Mouse (Mus musculus) thymus, adult 18-20 months (tissue): ENCODE measurements around the gene Zfp169.
"Not testable (repeated sequence)": the region's sequence is repeated elsewhere in the genome, so short reads cannot be mapped to it uniquely, and the experiment has no call there.

Experiments used
- DNase-seq, 2 experiments: peaks; one replicate each; pipeline ENCODE4 v3.0.0; 2022; ENCODE audit warnings: mixed read lengths in 2 of 2

The Zfp169 gene

DNA sequence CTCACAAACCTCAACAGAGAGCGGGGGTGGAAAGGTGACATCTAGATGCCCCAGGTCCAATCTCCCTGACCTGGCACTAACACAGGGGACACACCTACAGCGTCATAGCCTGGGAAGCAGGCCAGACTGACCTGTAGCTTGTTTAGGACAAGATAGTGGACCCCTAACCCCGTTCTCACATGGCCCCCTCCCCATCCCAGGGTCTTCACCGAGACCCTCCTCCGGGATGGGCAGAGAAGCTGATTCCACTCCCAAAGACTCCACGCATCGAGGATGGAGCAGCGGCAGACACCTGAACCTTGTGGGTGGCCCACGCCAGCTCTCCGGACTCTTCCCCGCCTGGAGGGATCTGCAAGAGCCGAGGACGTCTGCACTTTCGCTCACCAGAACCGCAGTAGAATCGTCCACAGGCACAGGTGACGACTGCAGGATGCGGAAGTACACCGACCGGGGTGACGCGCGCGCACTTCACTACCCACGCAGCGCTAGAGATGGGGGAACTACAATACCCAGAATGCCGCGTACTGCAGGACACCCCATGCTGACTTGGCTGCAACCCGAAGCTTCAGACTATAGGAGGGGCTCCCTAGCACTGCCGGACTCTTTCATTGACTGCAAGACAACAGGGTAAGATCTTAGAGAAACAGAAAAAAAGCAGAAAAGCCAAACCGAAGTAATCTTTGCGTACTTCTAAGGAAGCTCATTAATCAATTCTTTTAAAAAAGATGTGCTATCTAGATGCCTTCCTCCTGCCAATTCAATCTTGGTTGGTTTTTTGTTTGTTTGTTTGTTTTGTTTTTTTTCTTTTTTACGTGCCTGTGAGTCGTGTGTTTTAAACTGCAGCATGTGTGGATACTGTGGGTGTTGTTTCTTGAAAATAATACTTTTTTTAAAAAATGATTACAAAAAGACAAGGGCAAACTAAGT lies at the start of gene Zfp169, which contains the start of gene A830005F24Rik:
TSS of gene Zfp169 (minus strand) at position 449 of the 927 bp plus-strand sequence.
TSS of gene A830005F24Rik (plus strand) at position 568 of the 927 bp plus-strand sequence.
- peak; percentile 87 to 88 for DNase-seq

DNA sequence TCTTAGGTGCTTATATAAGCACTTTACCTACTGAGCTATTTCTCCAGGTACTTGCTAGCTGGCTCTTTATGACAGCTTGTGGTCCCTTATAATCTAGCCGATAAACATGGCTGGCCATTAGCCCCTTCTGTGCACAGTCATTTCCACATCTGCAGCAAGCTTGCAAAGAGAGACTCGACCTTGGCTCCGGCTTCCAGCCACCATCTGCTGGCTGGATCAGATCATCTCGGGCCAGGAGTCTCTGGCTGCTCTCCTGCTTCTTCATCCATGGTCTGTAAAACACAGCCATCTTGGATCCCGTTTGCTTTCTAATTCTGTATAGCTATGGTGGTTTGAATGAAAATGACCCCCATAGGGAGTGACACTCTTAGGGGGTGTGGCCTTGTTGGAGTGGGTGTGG lies 49.1 kb upstream of the Zfp169 start:
- DNase-seq = no peak

DNA sequence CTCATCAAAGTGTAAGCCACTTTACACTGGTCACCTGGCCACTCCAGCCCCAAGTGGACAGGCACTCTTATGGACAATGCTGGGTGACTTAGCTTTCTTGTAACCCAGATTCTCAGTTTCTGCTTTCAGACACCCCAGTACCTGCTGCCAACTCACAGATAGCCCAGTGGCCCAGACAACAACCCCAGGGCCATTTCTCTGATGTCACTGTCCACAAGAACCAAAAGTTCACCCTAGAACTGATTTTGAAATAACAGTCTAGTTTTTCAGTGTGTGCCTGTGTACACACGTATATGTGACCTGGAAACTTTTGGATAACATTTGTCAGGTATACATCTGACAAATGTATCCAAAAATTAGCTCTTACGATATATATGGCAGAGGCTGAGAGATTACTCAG lies 48.2 kb upstream of the Zfp169 start:
- DNase-seq = no peak

DNA sequence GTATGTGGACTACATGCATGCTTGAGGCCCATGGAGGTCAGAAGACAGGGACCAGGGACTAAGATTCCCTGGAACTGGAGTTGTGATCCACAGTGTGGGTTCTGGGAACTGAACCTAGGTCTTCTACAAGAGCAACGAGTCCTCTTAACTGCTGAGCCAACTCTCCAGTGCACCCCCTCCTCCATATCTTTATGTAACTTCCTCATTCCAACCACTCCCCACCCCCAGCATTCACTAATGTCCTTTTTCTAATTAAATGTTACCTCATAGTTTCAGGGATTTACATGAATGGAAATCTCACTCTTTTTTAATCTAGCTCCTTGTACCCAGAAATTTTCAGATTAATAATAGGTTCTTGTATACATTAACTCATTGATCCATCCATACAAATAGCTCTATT lies 42.7 kb upstream of the Zfp169 start:
- DNase-seq = no peak

DNA sequence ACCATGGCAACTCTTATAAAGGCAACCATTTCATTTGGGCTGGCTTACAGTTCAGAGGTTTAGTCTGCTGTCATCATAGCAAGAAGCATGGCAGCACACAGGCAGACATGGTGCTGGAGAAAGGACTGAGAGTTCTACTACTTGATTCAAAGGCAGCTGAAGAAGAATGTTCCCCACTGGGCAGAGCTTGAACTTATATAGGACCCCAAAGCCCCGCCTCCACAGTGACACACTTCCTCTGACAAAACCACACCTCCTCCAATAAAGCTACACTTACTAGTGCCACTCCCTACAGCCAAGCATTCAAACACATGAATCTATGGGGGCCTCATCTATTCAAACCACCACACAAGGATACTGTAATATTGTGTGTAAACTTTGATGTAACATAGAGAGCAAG lies 41.3 kb upstream of the Zfp169 start:
- DNase-seq = no peak

DNA sequence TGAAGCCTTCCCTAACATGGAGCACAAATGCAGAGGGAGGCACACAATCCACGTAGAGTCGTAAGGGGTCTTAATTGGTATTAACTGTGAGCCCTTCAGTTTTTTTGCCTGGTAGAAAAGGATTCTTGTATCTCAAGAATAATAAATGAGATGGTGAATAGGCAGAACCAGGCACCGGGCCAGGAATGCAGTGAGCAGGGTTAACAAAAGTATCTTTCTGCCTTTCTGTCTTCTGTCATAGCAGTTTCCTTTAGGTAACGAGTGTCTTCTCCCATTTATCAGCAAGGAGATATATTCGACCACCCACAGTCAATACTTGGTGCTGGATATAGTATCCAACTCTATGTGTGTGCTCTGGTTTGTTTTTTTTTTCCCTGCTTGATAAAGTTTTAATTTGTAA lies 40.3 kb upstream of the Zfp169 start:
- no peak for DNase-seq

DNA sequence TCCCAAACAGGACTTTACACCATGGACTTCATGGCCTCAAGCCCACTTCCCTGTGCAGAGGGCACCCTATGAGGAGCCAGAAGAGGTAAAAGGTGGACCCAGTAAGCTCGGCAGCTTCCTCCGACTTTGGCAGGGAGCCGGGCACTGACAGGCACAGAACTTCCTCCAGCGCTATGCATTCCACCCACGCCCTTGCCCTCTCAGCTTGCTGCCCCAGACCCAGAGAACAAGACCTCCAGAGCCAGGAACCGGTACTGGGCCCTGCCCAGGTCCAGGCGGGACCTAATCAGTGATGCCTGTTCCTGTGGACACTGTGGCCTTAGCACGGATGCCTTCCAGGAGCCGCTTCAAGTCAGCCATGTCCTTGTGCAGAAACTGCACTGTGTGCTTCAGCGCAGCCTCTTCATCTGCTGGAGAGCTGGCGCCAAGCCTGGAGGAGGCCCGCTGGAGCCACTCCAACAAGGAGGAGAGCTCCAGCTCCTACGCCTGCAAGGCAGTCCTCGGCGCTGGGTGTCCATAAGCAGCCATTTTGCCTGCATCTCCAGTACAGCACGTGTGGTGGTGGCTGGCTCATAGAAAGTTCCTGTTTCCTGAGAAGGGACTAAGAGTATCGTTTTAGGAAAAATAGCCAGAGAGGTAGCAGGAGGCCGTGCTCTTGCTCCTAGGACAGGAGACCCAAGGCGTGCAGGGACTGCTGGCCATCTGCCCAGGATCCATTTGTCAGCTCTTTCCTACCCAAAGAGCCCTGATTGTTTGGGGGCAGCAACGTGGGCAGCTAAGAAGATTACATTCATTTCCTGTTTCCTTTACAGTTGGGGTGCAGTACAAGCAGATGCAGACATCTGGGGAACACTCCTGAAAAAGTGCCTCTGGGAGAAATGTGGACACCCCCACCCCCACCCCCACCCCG lies 39.2 kb upstream of the Zfp169 start:
- peak; percentile 25 to 29 for DNase-seq

DNA sequence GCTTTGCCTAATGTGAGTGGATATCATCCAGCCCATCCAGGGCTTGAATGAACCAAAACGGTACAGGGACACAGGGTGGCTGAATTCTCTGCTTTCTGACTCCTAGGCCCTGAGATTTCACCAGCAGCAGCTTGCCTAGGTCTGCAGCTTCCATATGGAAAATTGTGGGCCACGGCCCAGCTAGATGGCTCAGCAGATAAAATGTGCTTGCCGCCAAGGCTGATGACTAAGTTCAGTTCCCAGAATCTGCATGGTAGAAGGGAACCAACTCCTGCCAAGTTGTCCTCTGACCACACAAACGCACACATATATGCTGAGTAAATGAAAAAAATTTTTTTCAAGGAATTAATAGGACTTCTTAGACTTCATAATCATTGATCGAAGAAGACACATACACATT lies 35.0 kb upstream of the Zfp169 start:
- no peak for DNase-seq

DNA sequence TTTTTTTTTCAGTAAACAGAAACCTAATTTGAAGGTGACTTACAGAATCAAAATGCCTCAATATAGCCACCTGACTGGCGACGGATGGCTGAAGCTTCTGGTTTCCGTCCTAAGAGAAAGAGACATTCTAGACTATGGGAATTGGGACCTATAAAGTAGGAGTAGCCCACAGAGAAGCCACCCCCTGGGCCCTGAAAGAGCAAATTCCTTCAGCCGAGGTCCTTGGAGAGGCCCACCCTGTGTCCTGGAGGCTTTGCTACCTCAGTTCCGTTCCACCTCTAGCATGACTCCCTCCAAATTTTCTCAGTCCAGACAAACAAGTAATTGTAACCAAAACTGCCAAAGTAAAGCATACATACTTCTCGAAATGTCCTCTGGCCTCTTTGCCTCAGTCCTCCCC lies 34.4 kb upstream of the Zfp169 start:
- no peak for DNase-seq

DNA sequence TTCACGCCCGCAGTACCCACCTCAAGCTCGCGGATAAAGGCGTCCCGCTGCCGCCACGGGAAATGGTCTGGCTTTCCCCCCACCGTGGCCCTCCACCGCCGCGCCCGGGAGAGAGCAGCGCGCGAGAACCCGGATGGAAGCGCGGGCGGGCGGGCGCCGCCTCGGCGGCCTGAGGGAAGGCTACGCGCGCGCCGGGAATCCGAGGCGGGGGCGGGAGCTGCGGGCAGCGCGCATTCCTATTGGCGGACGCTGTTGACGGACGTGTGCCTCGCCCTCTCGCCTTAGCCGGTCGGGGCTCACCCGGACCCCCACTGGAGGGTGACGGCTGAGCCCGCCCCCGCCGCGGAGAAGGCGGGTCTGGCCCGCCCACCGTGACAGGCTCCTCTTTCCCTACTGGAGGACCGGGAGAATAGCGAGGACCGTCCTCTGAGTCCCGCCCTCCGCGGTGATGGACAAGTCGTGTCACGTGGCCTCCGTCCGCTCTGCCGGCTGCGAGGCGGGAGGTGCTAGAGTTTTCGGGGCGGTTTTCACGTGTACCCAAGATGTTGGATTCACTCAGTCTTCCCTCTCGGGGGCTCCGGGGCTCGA lies 33.2 kb upstream of the Zfp169 start:
- DNase-seq = peak; percentile 99

DNA sequence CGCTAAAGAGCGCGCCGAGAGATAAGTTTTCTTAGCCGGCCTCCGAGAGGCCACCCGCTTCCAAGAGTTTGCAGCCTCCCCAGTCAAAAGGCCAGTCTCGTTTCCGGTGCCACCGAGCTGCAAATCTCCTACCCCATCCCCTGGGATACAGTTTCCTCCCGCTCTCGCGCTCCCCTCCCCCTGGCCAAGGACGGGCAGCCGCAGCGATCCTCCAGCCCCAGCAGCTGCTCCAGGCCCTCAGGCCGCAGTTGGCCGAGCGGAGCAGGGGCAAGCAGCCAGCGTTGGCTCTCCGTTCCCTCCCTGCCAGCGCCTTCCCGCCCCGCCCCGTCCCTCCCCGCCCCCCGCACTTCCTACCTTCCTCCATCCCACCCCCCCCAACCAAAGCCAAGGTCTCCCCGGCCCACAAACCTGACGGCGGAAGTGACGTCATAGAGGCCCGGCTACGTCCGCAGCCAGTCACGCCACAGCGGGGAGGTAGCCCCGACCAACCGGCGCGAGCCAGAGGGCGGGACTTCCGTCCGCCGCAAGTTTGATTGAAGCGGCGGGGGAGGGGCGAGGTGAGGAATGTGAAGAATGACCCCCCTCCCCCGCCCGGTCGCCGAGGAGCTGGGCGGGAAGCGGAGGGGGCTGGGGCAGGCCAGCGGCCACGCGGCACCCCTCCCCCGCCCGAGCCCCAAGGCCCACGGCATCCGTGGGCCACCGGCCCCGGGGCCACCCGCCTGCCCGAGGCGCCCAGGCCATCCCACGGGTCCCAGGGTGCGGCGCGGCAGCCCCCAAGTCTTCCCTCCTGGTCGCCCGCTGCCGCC lies 32.4 kb upstream of the Zfp169 start:
- DNase-seq = peak; percentile 94 to 95

DNA sequence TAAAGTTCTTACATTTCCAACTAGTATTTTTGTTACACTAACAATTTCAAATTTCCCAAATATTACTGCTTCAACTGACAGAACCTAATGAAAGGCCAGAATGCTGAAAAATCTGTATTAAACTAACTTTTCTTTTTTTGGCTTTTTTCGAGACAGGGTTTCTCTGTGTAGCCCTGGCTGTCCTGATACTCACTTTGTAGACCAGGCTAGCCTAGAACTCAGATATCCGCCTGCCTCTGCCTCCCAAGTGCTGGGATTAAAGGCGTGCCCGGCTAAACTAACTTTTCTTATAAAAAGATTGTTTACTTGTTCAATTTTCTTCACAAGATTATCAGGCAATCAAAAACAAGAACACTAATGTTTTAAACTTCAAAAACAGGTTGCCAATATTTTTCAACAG lies 31.6 kb upstream of the Zfp169 start:
- no peak for DNase-seq

DNA sequence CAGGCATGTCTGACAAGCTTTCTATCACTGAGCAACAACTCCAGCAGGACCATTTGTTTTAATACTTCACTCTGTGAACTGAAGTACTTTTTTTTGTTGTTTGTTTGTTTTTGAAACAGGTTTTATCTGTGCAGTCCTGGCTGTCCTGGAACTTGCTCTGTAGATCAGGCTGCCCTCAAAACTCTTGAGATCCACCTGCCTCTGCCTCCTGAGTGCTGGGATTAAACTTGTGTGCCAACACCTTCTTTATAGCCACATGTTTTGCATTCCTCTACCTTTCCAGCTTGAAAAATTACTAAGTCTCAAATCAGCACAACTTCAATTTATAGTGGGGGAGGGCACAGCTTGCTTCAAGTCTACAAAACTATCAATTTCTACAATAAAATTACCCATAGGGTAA lies 31.1 kb upstream of the Zfp169 start:
- DNase-seq = no peak

DNA sequence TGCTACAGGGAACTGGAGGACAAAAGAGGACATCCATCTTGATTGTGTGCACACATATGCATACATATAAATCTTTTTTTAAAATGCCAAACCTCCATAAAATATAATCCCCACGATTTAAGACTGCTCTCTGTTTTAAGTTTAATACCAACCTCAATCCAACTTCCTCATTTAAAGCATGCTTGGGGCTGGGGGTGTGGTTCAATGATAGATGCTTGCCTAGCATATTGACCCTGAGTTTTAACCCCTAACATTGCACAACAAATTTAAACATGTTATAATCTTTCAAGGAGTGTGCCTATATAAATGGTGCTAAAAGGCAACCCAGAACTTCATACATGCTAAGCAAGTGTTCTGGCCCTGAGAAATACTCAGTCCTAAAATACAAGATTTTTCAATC lies 27.2 kb upstream of the Zfp169 start:
- no peak for DNase-seq

DNA sequence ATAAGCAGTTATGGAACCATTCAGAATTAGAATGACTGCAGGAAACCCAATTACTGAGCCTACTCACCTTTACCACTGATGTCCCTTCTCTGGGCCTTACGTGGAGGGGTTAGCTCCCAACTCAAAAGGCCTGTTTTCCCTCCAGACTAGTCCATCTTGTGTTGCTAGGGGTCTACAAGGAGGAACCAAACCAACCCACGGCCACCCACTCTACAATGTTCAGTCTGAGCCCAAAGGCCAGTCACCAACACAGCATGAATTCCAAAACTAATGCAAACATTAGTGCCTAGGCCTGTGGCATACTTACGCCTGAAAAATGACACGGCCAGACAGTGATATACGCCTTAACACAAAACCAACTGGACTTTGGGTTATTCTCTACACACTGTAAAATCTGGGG lies 20.2 kb upstream of the Zfp169 start:
- DNase-seq = no peak

DNA sequence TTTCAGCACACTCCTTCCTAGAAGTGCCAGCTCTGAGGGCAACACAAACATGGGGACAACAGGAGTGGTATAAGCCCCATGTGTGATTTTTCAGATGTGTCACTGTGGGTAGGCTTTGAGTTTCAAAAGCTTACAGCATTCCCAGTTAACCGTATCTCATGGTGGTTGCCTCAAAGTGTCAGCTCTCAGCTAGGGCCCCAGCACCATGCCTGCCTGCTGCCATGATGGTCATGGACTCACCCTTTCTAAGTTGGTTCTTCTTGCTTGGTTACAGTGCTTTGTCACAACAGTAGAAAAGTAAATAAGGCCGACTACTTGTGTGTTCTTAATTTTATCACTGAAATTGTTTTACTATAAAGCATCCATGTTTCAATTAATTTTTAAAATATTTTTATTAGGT lies 18.2 kb upstream of the Zfp169 start:
- no peak for DNase-seq

DNA sequence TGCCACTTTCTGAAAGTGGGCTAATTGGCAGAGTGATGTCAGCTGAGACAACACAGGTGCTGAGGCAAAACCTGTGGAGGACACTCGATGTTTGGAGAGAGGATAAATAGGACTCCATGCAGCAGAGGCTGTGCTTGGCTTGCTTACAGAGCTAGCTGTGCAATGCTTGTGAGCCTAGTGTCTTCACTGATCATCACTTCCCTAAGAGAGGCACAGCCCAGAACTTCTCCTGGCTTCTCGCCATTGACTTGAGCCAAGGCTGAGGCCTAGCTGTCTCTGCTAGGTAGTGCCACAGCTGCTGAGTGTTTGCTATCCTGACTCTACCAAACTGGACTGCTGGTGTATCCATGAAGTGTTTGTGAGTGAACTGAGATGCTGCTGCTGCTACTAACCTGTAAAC lies 17.4 kb upstream of the Zfp169 start:
- DNase-seq = no peak

DNA sequence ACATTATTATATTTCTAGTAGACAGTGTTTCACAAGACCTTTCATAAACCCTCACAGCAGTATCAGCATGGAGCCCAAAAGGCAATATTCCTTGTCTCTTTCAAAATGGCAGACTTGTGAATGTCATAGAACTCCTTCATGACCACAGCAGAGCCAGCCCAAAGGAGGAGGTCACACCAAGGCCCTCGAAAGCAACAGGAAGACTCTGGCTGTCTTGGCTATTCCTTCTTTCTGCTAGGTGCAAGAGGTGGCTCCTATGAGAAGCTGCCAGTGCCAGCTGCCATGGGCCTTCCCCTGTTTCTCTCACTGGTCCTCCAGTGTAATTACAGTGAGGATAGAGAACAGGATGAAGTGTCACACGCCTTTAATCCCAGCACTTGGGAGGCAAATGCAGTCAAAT lies 15.8 kb upstream of the Zfp169 start:
- no peak for DNase-seq

DNA sequence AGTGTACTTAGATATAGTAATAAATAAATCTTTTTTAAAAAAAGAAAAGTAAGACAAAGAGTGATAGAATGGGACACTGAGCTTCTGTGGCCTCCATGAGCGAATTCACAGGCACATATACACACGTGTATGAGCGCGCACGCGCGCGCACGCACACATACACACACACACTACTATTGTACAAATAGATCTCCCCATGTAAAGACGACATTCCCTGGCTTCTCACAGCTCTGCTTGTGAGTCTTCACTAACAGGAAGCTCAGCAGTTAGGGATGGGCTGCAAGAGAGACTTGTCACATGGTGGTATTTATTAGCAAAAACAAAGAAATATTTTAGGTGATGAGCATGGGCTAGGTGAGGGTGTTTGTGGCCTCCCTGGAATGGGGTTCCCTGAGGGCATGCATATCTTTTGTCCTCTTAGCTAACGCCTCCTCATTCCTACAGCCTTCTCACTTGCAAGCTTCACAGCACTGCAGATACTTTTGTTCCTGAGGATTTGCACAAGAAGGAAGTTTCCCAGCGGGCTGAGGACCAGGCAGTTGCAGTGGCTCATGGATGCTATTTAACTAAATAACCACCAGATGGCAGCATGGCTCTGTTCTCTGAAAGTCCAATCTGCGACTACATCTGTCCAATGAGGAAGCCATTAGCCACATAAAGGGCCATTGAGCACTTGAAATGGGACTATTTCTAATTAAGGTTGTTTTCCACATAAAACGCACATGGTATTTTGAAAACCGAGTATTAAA lies 15.0 kb upstream of the Zfp169 start:
- DNase-seq = peak in 1 of 2 experiments; percentile 23

DNA sequence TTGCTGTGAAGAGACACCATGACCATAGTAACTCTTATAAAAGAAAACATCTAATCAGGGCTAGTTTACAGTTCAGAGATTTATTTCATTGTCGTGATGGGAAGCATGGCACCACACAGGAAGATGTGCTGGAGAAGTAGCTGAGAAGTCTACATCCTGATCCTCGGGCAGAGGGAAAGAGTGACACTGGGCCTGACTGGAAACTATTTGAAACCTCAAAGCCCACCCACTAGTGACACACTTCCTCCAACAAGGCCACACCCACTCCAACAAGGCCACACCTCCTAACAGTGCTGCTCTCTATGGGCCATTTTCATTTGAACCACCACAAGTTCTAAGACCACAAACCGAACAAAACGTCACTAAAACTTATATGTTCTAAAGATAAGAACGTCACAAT lies 12.5 kb upstream of the Zfp169 start:
- DNase-seq = no peak

DNA sequence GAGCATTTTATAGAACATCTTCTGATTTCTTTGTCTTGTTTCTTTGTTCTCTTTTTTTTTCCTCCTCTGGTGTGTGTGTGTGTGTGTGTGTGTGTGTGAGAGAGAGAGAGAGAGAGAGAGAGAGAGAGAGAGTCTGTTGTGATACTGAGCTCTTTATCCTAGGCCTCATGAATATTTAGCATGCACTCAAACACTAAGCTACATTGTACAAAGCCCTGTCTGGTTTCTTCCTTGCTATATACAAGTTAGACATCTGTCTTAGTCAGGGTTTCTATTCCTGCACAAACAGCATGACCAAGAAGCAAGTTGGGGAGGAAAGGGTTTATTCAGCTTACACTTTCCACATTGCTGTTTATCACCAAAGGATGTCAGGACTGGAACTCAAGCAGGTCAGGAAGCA lies 5.9 kb upstream of the Zfp169 start:
- DNase-seq = not testable (repeated sequence)

DNA sequence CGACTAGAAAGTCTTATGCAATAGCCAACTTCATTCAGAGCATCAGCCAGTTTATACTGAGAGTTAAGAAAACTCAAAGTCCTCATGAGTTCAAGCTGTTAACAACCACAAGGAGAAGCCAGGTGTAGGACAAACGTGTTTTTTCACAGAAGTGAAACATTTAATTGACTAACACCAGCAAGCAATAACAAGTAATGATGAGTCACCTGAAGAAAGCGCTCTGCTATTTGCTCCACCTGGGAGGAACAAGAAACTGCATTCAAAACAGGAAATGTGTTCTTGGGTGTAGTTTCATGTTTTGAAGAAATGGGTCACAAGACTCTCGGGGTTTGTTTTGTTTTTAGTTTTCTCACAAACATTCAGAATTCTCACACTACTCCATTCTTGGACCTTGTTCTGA lies 2.6 kb upstream of the Zfp169 start:
- no peak for DNase-seq
